14 mouse cellular contexts compared by ENCODE assay signal in the genomic region with DNA sequence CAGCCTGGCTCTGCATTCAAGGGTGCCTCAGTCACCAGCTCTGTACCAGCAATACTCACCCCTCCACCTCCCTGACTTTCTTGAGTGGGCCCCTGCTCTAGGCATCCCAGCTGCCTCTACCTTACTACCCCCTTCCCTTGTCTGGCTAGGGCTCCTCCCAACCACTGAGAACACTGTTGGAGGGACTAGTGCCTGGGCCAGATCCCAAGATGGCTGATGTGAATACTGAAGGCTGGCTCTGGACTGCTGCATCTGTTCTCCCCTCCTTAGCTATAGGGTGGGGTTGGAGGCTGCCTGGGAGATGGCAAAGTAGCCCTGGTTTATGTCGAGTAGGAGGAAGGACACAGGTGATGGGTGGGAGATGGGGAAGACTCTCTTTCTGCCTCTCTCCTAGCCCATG.
"Had no signal": no experiment of that assay in that cellular context is flagged by ENCODE, and none has a peak within 500 bp of the region (broad histone marks: within the 10 kb centered on the region; RNA-seq: fewer than 3 reads in every experiment).

No protein-coding gene starts in this region.

- H3K9ac ChIP-seq: liver, embryonic 12.5 days; lung, embryonic 14.5 days had no signal

- H3K4me3 ChIP-seq: layer of hippocampus, adult 2 months; liver, embryonic 12.5 days; midbrain, embryonic 10.5 days; myocyte had no signal

- ATAC-seq: liver, embryonic 12.5 days had no signal

- H3K4me2 ChIP-seq: liver, embryonic 12.5 days; lung, embryonic 14.5 days had no signal

- H3K27ac ChIP-seq: layer of hippocampus, adult 2 months; liver, embryonic 12.5 days; midbrain, embryonic 10.5 days had no signal

- H3K4me1 ChIP-seq: liver, embryonic 12.5 days had no signal

- H3K36me3 ChIP-seq: liver, embryonic 12.5 days; midbrain, embryonic 10.5 days had no signal

- DNase-seq: kidney, postnatal 10 days; kidney, postnatal 4 days; lung, embryonic 14.5 days; lung, postnatal 10 days; midbrain, embryonic 14.5 days; retina, postnatal 1 day; right cerebral cortex, postnatal 4 days; spleen, adult 18-20 months; thymus, adult 18-20 months; thymus, postnatal 14 days had no signal

- H3K9me3 ChIP-seq: liver, embryonic 12.5 days; midbrain, embryonic 10.5 days had no signal
